Mouse (Mus musculus): ENCODE data around the gene Capn5. TPM values are rescaled to one million over a fixed set of nuclear protein-coding genes. Genes with fewer than 3 reads are reported as not detected.

Capn5 gene
- polyA plus RNA-seq, 1 experiment from 2014 or later, result 26.5 TPM

GRCm38 (mm10) chr7:98142648-98143047 lies 35.4 kb downstream of the Capn5 start:
- Histone ChIP-seq H3K4me1 (replicated peaks) (peaks cover 23% of the 10 kb centered on the region), H3K4me2 (no peak overlapping the region), H3K27ac (replicated peaks) (no peak overlapping the region), H3K4me3 (no peak overlapping the region), H3K9me3 (no peaks in the 10 kb centered on the region), H3K9ac (no peak overlapping the region), H3K36me3 (no peaks in the 10 kb centered on the region), H3K27me3 (no peaks in the 10 kb centered on the region)
- 68% methylated on average over 3 of the region's 3 CpGs for WGBS
- ATAC-seq (ENCODE audit: low FRiP score, low read depth), result no peak

GRCm38 (mm10) chr7:98142247-98142646 lies 35.8 kb downstream of the Capn5 start:
- H3K27me3 ChIP-seq, result no peaks in the 10 kb centered on the region
- H3K27ac ChIP-seq (replicated peaks), result no peak overlapping the region
- peak; percentile 17 for ATAC-seq (ENCODE audit: low FRiP score, low read depth)
- peaks cover 24% of the 10 kb centered on the region for H3K4me1 ChIP-seq (replicated peaks)
- no peak overlapping the region for H3K4me3 ChIP-seq
- WGBS, result 32% methylated on average over 8 of the region's 8 CpGs
- no peak overlapping the region for H3K9ac ChIP-seq
- H3K4me2 ChIP-seq, result no peak overlapping the region
- H3K9me3 ChIP-seq, result no peaks in the 10 kb centered on the region
- H3K36me3 ChIP-seq, result no peaks in the 10 kb centered on the region

GRCm38 (mm10) chr7:98141206-98141605 lies 36.9 kb downstream of the Capn5 start:
- H3K27ac ChIP-seq (replicated peaks), result peak overlapping the region; percentile 44; the same call in 1 of the 2 replicates
- ATAC-seq (ENCODE audit: low FRiP score, low read depth), result no peak
- no peak overlapping the region for H3K4me3 ChIP-seq
- WGBS, result 45% methylated on average over 3 of the region's 3 CpGs
- no peak overlapping the region for H3K9ac ChIP-seq
- no peaks in the 10 kb centered on the region for H3K9me3 ChIP-seq
- no peaks in the 10 kb centered on the region for H3K36me3 ChIP-seq
- H3K4me2 ChIP-seq, result no peak overlapping the region
- peaks cover 24% of the 10 kb centered on the region for H3K4me1 ChIP-seq (replicated peaks)
- no peaks in the 10 kb centered on the region for H3K27me3 ChIP-seq

- Histone ChIP-seq H3K36me3 (no peaks in the 10 kb centered on the region), H3K9ac (no peak overlapping the region), H3K9me3 (no peaks in the 10 kb centered on the region), H3K4me1 (replicated peaks) (peaks cover 24% of the 10 kb centered on the region), H3K4me3 (no peak overlapping the region), H3K27me3 (no peaks in the 10 kb centered on the region), H3K4me2 (no peak overlapping the region), H3K27ac (replicated peaks) (no peak overlapping the region)
- ATAC-seq (ENCODE audit: low FRiP score, low read depth), result 0 out of 2 replicates have a peak, but pooled peaks have one; percentile 8
- 43% methylated on average over 2 of the region's 2 CpGs for WGBS
Measured at GRCm38 (mm10) chr7:98140597-98140996, 37.5 kb downstream of the Capn5 start.

- no peak overlapping the region for H3K4me3 ChIP-seq
- no peak for ATAC-seq (ENCODE audit: low FRiP score, low read depth)
- H3K4me1 ChIP-seq (replicated peaks), result peaks cover 24% of the 10 kb centered on the region
- H3K9me3 ChIP-seq, result no peaks in the 10 kb centered on the region
- H3K27me3 ChIP-seq, result no peaks in the 10 kb centered on the region
- no peak overlapping the region for H3K4me2 ChIP-seq
- H3K36me3 ChIP-seq, result peaks cover 8% of the 10 kb centered on the region
- no peak overlapping the region for H3K27ac ChIP-seq (replicated peaks)
- 16% methylated on average over 9 of the region's 9 CpGs for WGBS
- no peak overlapping the region for H3K9ac ChIP-seq
Measured at GRCm38 (mm10) chr7:98139216-98139615, 38.9 kb downstream of the Capn5 start.

GRCm38 (mm10) chr7:98137995-98138394 lies 40.1 kb downstream of the Capn5 start:
- no peak overlapping the region for H3K27ac ChIP-seq (replicated peaks)
- H3K4me1 ChIP-seq (replicated peaks), result peaks cover 21% of the 10 kb centered on the region
- no peaks in the 10 kb centered on the region for H3K27me3 ChIP-seq
- no peak overlapping the region for H3K4me2 ChIP-seq
- 67% methylated on average over 2 of the region's 2 CpGs for WGBS
- no peak overlapping the region for H3K4me3 ChIP-seq
- H3K9ac ChIP-seq, result no peak overlapping the region
- H3K36me3 ChIP-seq, result peaks cover 8% of the 10 kb centered on the region
- no peak for ATAC-seq (ENCODE audit: low FRiP score, low read depth)
- no peaks in the 10 kb centered on the region for H3K9me3 ChIP-seq

- Histone ChIP-seq H3K36me3 (peaks cover 8% of the 10 kb centered on the region), H3K27ac (replicated peaks) (no peak overlapping the region), H3K4me3 (no peak overlapping the region), H3K27me3 (no peaks in the 10 kb centered on the region), H3K9me3 (no peaks in the 10 kb centered on the region), H3K4me2 (no peak overlapping the region), H3K4me1 (replicated peaks) (peaks cover 21% of the 10 kb centered on the region), H3K9ac (no peak overlapping the region)
- 44% methylated on average over 3 of the region's 3 CpGs for WGBS
- no peak for ATAC-seq (ENCODE audit: low FRiP score, low read depth)
Measured at GRCm38 (mm10) chr7:98137583-98137982, 40.5 kb downstream of the Capn5 start.

- ATAC-seq (ENCODE audit: low FRiP score, low read depth), result no peak
- H3K9me3 ChIP-seq, result no peaks in the 10 kb centered on the region
- H3K4me2 ChIP-seq, result no peak overlapping the region
- no peak overlapping the region for H3K9ac ChIP-seq
- H3K27ac ChIP-seq (replicated peaks), result no peak overlapping the region
- H3K27me3 ChIP-seq, result no peaks in the 10 kb centered on the region
- H3K4me1 ChIP-seq (replicated peaks), result no peaks in the 10 kb centered on the region
- peaks cover 16% of the 10 kb centered on the region for H3K36me3 ChIP-seq
- WGBS, result 95% methylated on average over 8 of the region's 8 CpGs
- no peak overlapping the region for H3K4me3 ChIP-seq
Measured at GRCm38 (mm10) chr7:98131751-98132150, 46.3 kb downstream of the Capn5 start.

GRCm38 (mm10) chr7:98125473-98125872 lies 52.6 kb downstream of the Capn5 start:
- H3K27ac ChIP-seq (replicated peaks), result no peak overlapping the region
- H3K4me1 ChIP-seq (replicated peaks), result peaks cover 3% of the 10 kb centered on the region
- no peak overlapping the region for H3K9ac ChIP-seq
- ATAC-seq (ENCODE audit: low FRiP score, low read depth), result no peak
- no peaks in the 10 kb centered on the region for H3K27me3 ChIP-seq
- no peaks in the 10 kb centered on the region for H3K9me3 ChIP-seq
- 37% methylated on average over 5 of the region's 5 CpGs for WGBS
- H3K36me3 ChIP-seq, result peaks cover 11% of the 10 kb centered on the region; the same call in 1 of the 2 replicates
- no peak overlapping the region for H3K4me3 ChIP-seq
- H3K4me2 ChIP-seq, result no peak overlapping the region

- Histone ChIP-seq H3K36me3 (peaks cover 11% of the 10 kb centered on the region; the same call in 1 of the 2 replicates), H3K9ac (no peak overlapping the region), H3K27me3 (no peaks in the 10 kb centered on the region), H3K4me1 (replicated peaks) (peaks cover 8% of the 10 kb centered on the region), H3K27ac (replicated peaks) (no peak overlapping the region), H3K4me2 (no peak overlapping the region), H3K9me3 (no peaks in the 10 kb centered on the region), H3K4me3 (no peak overlapping the region)
- no peak for ATAC-seq (ENCODE audit: low FRiP score, low read depth)
- WGBS, result 64% methylated on average over 5 of the region's 5 CpGs
Measured at GRCm38 (mm10) chr7:98124701-98125100, 53.4 kb downstream of the Capn5 start.

GRCm38 (mm10) chr7:98121673-98122072 lies 56.4 kb downstream of the Capn5 start:
- ATAC-seq (ENCODE audit: low FRiP score, low read depth), result no peak
- 80% methylated on average over 8 of the region's 8 CpGs for WGBS
- Histone ChIP-seq H3K9ac (no peak overlapping the region), H3K27me3 (no peaks in the 10 kb centered on the region), H3K4me2 (no peak overlapping the region), H3K9me3 (no peaks in the 10 kb centered on the region), H3K27ac (replicated peaks) (no peak overlapping the region), H3K4me1 (replicated peaks) (peaks cover 13% of the 10 kb centered on the region), H3K36me3 (peaks cover 2% of the 10 kb centered on the region; the same call in 1 of the 2 replicates), H3K4me3 (no peak overlapping the region)

- H3K27ac ChIP-seq (replicated peaks), result no peak overlapping the region
- 88% methylated on average over 3 of the region's 3 CpGs for WGBS
- H3K9ac ChIP-seq, result no peak overlapping the region
- no peak overlapping the region for H3K4me2 ChIP-seq
- H3K36me3 ChIP-seq, result peaks cover 2% of the 10 kb centered on the region; the same call in 1 of the 2 replicates
- H3K9me3 ChIP-seq, result no peaks in the 10 kb centered on the region
- ATAC-seq (ENCODE audit: low FRiP score, low read depth), result no peak
- no peak overlapping the region for H3K4me3 ChIP-seq
- no peaks in the 10 kb centered on the region for H3K27me3 ChIP-seq
- H3K4me1 ChIP-seq (replicated peaks), result peaks cover 13% of the 10 kb centered on the region
Measured at GRCm38 (mm10) chr7:98121241-98121640, 56.8 kb downstream of the Capn5 start.

GRCm38 (mm10) chr7:98120325-98120724 lies 57.7 kb downstream of the Capn5 start:
- H3K4me3 ChIP-seq, result peak overlapping the region; percentile 23
- ATAC-seq (ENCODE audit: low FRiP score, low read depth), result peak; percentile 73
- 10% methylated on average over 7 of the region's 7 CpGs for WGBS
- no peaks in the 10 kb centered on the region for H3K9me3 ChIP-seq
- peaks cover 2% of the 10 kb centered on the region; the same call in 1 of the 2 replicates for H3K36me3 ChIP-seq
- H3K27ac ChIP-seq (replicated peaks), result no peak overlapping the region
- peak overlapping the region; percentile 55 for H3K4me2 ChIP-seq
- H3K27me3 ChIP-seq, result no peaks in the 10 kb centered on the region
- H3K9ac ChIP-seq, result peak overlapping the region; percentile 32; the same call in 1 of the 2 replicates
- peaks cover 13% of the 10 kb centered on the region for H3K4me1 ChIP-seq (replicated peaks)

Measured in hindbrain, embryonic 15.5 days (tissue).